Mouse (Mus musculus) lung, postnatal 0 days (tissue): ENCODE data around the gene Ier5. TPM values are rescaled to one million over a fixed set of nuclear protein-coding genes. Genes with fewer than 3 reads are reported as not detected.

Experiments
- ATAC-seq: fragments of 200-750 bp; cut with Nextera tagmentation; 2 replicates; pipeline ENCODE4 v1.8.0; 2017; ENCODE audit warnings: moderate library complexity
- DNase-seq: peaks from one replicate; pipeline ENCODE4 v3.0.0-alpha.2; 2016; ENCODE audit warnings: low spot score
- H3K27ac ChIP-seq: fragments of 300-500 bp; sonication (generic); 2 replicates; pipeline ENCODE4 v1.5.1; 2014; ENCODE audit warnings: antibody characterized with exemption, mild to moderate bottlenecking, low read length, mixed read lengths
- H3K27me3 ChIP-seq: fragments of 300-500 bp; sonication (generic); replicated peaks from 2 replicates; pipeline ENCODE4 v1.6.1; 2014; ENCODE audit warnings: low read length, mixed read lengths; ENCODE audit not compliant: insufficient read depth
- H3K36me3 ChIP-seq: fragments of 300-500 bp; sonication (generic); 2 replicates; pipeline ENCODE4 v1.6.1; 2014; ENCODE audit warnings: low read length, mixed read lengths; ENCODE audit not compliant: insufficient read depth
- H3K4me1 ChIP-seq: fragments of 300-500 bp; sonication (generic); 2 replicates; pipeline ENCODE4 v1.6.1; 2014; ENCODE audit warnings: antibody characterized with exemption, low read depth, low read length, mixed read lengths; ENCODE audit not compliant: insufficient read depth
- H3K4me2 ChIP-seq: fragments of 300-500 bp; sonication (generic); replicated peaks from 2 replicates; pipeline ENCODE4 v1.6.1; 2014; ENCODE audit warnings: low read depth, mild to moderate bottlenecking, low read length, moderate library complexity, mixed read lengths
- H3K4me3 ChIP-seq: fragments of 300-500 bp; sonication (generic); 2 replicates; pipeline ENCODE4 v1.5.1; 2014; ENCODE audit warnings: low read depth, low read length
- H3K9ac ChIP-seq: fragments of 300-500 bp; sonication (generic); replicated peaks from 2 replicates; pipeline ENCODE4 v1.6.1; 2014; ENCODE audit warnings: low read depth, mild to moderate bottlenecking
- H3K9me3 ChIP-seq: fragments of 300-500 bp; sonication (generic); 2 replicates; pipeline ENCODE4 v1.6.1; 2016; ENCODE audit warnings: low read length, mixed read lengths
- CTCF ChIP-seq: IDR thresholded peaks from 2 replicates; pipeline ENCODE4 v1.5.1; 2016; ENCODE audit warnings: antibody characterized with exemption, mild to moderate bottlenecking
- EP300 ChIP-seq: IDR thresholded peaks from 2 replicates; pipeline ENCODE4 v1.6.1; 2016; ENCODE audit warnings: antibody characterized with exemption, mild to moderate bottlenecking, control low read depth
- WGBS: fragments of 180-500 bp; shearing (Covaris S2); extraction: QIAGEN DNeasy Blood & Tissue Kit; methylation state at CpG from one replicate; pipeline ENCODE4 v1.1.7; 2014; 5-methylcytosine and 5-hydroxymethylcytosine counted together
- polyA plus RNA-seq: library from polyadenylated mRNA; unstranded; fragments of >200 nt; fragmentation: Nextera tagmentation; extraction: Ambion mirVana; gene quantifications from 2 replicates; pipeline ENCODE4 v1.2.1, GENCODE M21; 2015

The Ier5 gene
- polyA plus RNA-seq, 1 experiment from 2014 or later: 10.9 TPM

- peak; percentile 61 for DNase-seq
- WGBS: 32% methylated on average over 8 of the region's 8 CpGs
- TF ChIP-seq EP300: no peak
- TF ChIP-seq CTCF: no peak
- Histone ChIP-seq H3K9ac (no peak overlapping the region), H3K27ac (no peak overlapping the region), H3K4me1 (peaks cover 2% of the 10 kb centered on the region; the same call in 1 of the 2 replicates), H3K4me2 (no peak overlapping the region), H3K36me3 (no peaks in the 10 kb centered on the region), H3K9me3 (no peaks in the 10 kb centered on the region), H3K27me3 (no peaks in the 10 kb centered on the region), H3K4me3 (no peak overlapping the region)
- ATAC-seq: peak; percentile 52
Observed at GRCm38 (mm10) chr1:155134866-155135265, 35.4 kb upstream of the Ier5 start.

GRCm38 (mm10) chr1:155127429-155127934 is 28.0 kb upstream of the Ier5 start:
- WGBS: 77% methylated on average over 5 of the region's 5 CpGs
- H3K9me3 ChIP-seq: no peaks in the 10 kb centered on the region

DNA sequence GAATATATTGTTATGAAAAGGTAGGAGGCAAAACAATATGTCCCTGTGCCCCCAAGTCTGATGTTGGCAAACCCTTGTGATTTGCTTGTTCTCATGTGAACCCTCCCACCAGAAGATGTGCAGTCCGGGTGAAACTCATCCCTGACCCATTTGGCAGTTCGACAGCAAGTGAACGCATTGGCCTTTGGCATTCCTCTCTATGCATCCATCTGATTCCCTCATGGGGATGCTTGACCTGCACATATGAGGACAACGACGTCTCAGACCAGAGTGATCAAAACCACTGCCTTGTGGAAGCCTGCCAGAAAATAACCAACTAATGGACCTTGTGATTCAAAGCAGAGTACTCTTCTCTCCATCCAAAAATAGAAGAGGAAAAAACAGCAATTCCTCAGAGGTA is 27.3 kb upstream of the Ier5 start:
- peaks cover 3% of the 10 kb centered on the region; the same call in 1 of the 2 replicates for H3K4me1 ChIP-seq
- no peak overlapping the region for H3K4me3 ChIP-seq
- H3K4me2 ChIP-seq: no peak overlapping the region
- WGBS: 71% methylated on average over 5 of the region's 5 CpGs
- H3K9ac ChIP-seq: no peak overlapping the region
- H3K9me3 ChIP-seq: no peaks in the 10 kb centered on the region
- no peak overlapping the region for H3K27ac ChIP-seq
- DNase-seq: no peak
- no peaks in the 10 kb centered on the region for H3K27me3 ChIP-seq
- no peak for TF ChIP-seq EP300
- TF ChIP-seq CTCF: no peak
- no peaks in the 10 kb centered on the region for H3K36me3 ChIP-seq
- ATAC-seq: no peak

More at GRCm38 (mm10) chr1:155127429-155127934, 28.0 kb upstream of the Ier5 start:
- ATAC-seq (no peak), DNase-seq (no peak)
- H3K27me3 ChIP-seq: no peaks in the 10 kb centered on the region
- no peak overlapping the region for H3K9ac ChIP-seq
- H3K4me1 ChIP-seq: no peaks in the 10 kb centered on the region
- no peaks in the 10 kb centered on the region for H3K36me3 ChIP-seq
- no peak overlapping the region for H3K4me3 ChIP-seq
- no peak overlapping the region for H3K4me2 ChIP-seq
- H3K27ac ChIP-seq: no peak overlapping the region
- TF ChIP-seq CTCF: no peak
- TF ChIP-seq EP300: no peak

DNA sequence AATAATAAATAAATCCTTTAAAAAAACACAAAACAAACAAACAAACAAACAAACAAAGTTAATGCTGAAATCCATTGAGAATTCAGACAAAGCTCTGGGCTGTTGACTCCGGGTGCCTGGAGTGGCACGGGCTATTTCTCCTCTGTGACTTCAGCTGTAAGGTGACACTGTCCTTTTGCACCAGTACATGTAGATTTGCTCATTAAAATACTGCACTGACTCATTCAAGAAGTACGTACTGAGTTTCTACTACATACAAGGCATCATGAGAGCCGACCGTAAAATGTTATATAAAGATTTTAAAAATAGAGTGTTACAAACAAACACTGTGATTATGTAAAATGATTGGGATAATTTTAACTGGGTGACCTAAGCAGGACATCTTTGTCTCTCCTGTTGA is 25.0 kb upstream of the Ier5 start:
- no peaks in the 10 kb centered on the region for H3K36me3 ChIP-seq
- H3K4me1 ChIP-seq: peaks cover 3% of the 10 kb centered on the region; the same call in 1 of the 2 replicates
- H3K9me3 ChIP-seq: no peaks in the 10 kb centered on the region
- H3K27ac ChIP-seq: no peak overlapping the region
- DNase-seq (no peak), ATAC-seq (no peak)
- WGBS: 94% methylated on average over 5 of the region's 5 CpGs
- TF ChIP-seq EP300 (no peak), CTCF (no peak)
- H3K9ac ChIP-seq: no peak overlapping the region
- no peak overlapping the region for H3K4me2 ChIP-seq
- no peak overlapping the region for H3K4me3 ChIP-seq
- H3K27me3 ChIP-seq: no peaks in the 10 kb centered on the region

DNA sequence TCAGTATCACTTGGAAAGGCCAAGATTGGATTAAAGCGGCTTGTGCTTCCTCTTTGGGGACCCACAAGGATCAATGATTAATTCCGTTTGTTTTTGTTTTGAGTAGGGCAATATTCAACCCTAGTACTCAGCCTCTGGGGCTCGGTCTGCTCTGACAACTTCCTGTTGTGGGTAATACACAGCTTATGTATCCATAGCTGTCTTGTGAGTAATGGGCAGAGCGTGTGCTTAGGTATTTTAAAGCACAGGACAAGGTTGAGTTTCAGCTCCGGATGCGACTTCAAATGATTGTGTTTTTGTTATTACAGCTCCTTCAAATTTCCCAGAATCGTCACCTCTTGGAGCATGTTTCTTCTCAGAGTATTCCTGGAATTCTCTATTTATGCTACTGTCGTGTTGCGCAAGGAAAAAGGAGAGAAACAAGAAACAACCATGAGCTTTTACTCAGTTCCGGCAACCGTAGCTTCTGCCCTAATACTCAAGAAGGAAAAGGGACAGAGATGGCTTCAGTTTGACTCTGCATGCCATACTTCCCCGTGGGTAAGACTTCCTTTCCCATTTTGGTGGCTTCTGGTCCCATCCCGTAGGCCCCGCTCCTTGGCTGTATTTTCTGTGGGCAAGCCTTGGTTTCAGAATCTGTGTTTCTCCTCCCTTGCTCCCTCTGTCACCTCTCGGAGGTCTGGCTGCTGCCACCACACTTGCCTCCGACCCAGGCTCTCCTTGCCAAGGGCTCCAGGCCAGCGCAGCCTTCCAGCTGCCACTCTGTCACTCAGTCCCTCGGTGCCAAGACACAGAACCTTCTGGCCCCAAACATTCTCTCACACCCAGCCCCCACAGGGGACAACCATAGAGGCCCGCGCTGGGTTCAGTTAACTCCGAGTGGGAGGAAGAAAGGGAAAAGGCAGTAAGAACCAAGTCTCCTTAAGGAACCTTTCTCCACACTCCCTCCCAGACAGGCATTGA is 22.8 kb upstream of the Ier5 start:
- DNase-seq (peak; percentile 87), ATAC-seq (peak; percentile 93)
- peaks cover 3% of the 10 kb centered on the region; the same call in 1 of the 2 replicates for H3K4me1 ChIP-seq
- H3K9me3 ChIP-seq: no peaks in the 10 kb centered on the region
- WGBS: 50% methylated on average over 21 of the region's 21 CpGs
- no peaks in the 10 kb centered on the region for H3K27me3 ChIP-seq
- H3K27ac ChIP-seq: peak overlapping the region; percentile 79
- H3K36me3 ChIP-seq: no peaks in the 10 kb centered on the region
- H3K9ac ChIP-seq: no peak overlapping the region
- peak; percentile 80 for TF ChIP-seq EP300
- TF ChIP-seq CTCF: peak; percentile 9; the same call in 1 of the 2 replicates
- no peak overlapping the region; the same call in 1 of the 2 replicates for H3K4me2 ChIP-seq
- no peak overlapping the region for H3K4me3 ChIP-seq

- ATAC-seq (no peak), DNase-seq (no peak)
- no peaks in the 10 kb centered on the region for H3K27me3 ChIP-seq
- no peak overlapping the region for H3K4me3 ChIP-seq
- TF ChIP-seq EP300 (no peak), CTCF (no peak)
- H3K9ac ChIP-seq: no peak overlapping the region
- H3K4me2 ChIP-seq: no peak overlapping the region
- WGBS: 73% methylated on average over 1 of the region's 1 CpGs
- no peak overlapping the region for H3K27ac ChIP-seq
- H3K4me1 ChIP-seq: peaks cover 3% of the 10 kb centered on the region; the same call in 1 of the 2 replicates
- no peaks in the 10 kb centered on the region for H3K9me3 ChIP-seq
- H3K36me3 ChIP-seq: no peaks in the 10 kb centered on the region
Observed at GRCm38 (mm10) chr1:155119719-155120118, 20.3 kb upstream of the Ier5 start.
